Mouse (Mus musculus): ENCODE measurements around the gene D17H6S53E.

- TF ChIP-seq CTCF (IDR thresholded peaks at IDR 0.05; ENCODE audit: low read depth) (no peak), EP300 (IDR thresholded peaks at IDR 0.05; ENCODE audit: low read depth) (no peak)
Measured at GRCm38 (mm10) chr17:35154616-35155015, 28.4 kb downstream of the D17H6S53E start.
